Mouse (Mus musculus): ENCODE data around the gene Glis1.

- TF ChIP-seq CTCF (IDR thresholded peaks at IDR 0.05; ENCODE audit: control insufficient read depth, insufficient read depth, insufficient read length) (no peak), MYOG (IDR thresholded peaks at IDR 0.05; ENCODE audit: control insufficient read depth, extremely low read depth, insufficient read length) (no peak), MAX (IDR thresholded peaks at IDR 0.05) (no peak), CEBPB (IDR thresholded peaks at IDR 0.05; ENCODE audit: low read depth) (no peak), USF1 (IDR thresholded peaks at IDR 0.05; ENCODE audit: low read depth) (no peak)
Observed at GRCm38 (mm10) chr4:107670731-107671130, 236.3 kb downstream of the Glis1 start.
